Mouse (Mus musculus) retina, postnatal 1 day (tissue): ENCODE results near the gene Elf2.

Experiments
- DNase-seq: peaks from one replicate; pipeline ENCODE4 v3.0.0-alpha.2; 2012

Elf2 gene

GRCm38 (mm10) chr3:51204897-51205296 lies 135.6 kb downstream of the Elf2 start:
- DNase-seq, result no peak

DNA sequence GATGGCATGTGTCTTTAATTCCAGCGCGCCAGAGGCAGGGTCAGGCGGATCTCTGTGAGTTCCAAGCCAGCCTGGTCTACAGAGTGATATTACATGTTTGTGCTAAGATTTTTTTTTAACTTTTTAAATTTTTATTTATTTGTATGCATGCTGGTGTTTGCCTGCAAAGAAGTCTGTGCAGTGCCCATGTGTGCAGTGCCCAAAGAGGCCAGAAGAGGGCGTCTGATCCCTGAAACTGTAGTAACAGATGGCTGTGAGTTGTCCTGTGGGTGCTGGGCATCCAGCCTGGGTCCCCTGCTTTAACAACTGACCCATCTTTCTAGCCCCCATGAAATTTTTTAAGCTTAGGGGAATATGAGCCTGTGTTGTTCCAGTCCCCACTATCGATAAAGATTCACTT lies 136.0 kb downstream of the Elf2 start:
- DNase-seq, result no peak

- no peak for DNase-seq
Observed at GRCm38 (mm10) chr3:51203906-51204305, 136.6 kb downstream of the Elf2 start.
